Mouse (Mus musculus) CH12.LX (cell line): Measurements from ENCODE around the gene Gm45799.

Experiments used
- NRF1 ChIP-seq: IDR thresholded peaks from 2 replicates; pipeline ENCODE4 v1.6.1; 2014; ENCODE audit warnings: low read depth, mild to moderate bottlenecking, inconsistent platforms, low read length, improper control_type of control experiment, moderate library complexity
- POLR2A ChIP-seq: IDR thresholded peaks from 2 replicates; pipeline ENCODE4 v1.6.1; 2011; ENCODE audit warnings: low read depth, mild to moderate bottlenecking, improper control_type of control experiment, low read length
- RAD21 ChIP-seq: IDR thresholded peaks from 2 replicates; pipeline ENCODE4 v1.6.1; 2011; ENCODE audit warnings: low read depth, mild to moderate bottlenecking, low read length, improper control_type of control experiment, moderate library complexity
- TCF12 ChIP-seq: IDR thresholded peaks from 2 replicates; pipeline ENCODE4 v1.6.1; 2014; ENCODE audit warnings: low read depth, mild to moderate bottlenecking, inconsistent platforms, low read length, improper control_type of control experiment
- UBTF ChIP-seq: IDR thresholded peaks from 2 replicates; pipeline ENCODE4 v1.6.1; 2012; ENCODE audit warnings: low read depth, mild to moderate bottlenecking, inconsistent platforms, low read length, improper control_type of control experiment, moderate library complexity
- USF1 ChIP-seq: IDR thresholded peaks from 2 replicates; pipeline ENCODE4 v1.6.1; 2014; ENCODE audit warnings: low read depth, mild to moderate bottlenecking, inconsistent platforms, low read length, improper control_type of control experiment
- ZKSCAN1 ChIP-seq: IDR thresholded peaks from 2 replicates; pipeline ENCODE4 v1.6.1; 2012; ENCODE audit warnings: low read depth, inconsistent platforms, low read length, improper control_type of control experiment, borderline replicate concordance
- ZNF384 ChIP-seq: IDR thresholded peaks from 2 replicates; pipeline ENCODE4 v1.6.1; 2012; ENCODE audit warnings: low read depth, low read length, improper control_type of control experiment, inconsistent platforms

DNA sequence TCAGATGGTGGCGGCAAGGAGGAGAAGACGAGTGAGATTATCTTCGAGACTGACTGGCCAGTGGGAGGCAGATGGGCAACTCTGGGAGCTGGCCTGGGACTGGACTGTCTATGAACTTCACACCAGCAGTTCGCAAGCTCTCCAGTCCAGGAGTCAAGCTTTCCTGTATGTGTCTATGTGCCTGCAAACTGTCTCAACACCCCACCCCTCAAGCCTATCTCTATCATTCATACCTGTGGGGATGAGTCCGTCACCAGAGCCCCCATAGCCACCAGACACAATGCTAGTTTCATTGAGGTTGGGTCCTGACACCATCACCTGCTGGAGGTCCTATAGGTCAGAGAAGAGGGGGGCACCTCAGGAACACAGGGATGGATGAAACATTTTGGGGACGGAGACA lies 1.6 kb upstream of the Gm45799 start:
- no peak for TF ChIP-seq ZKSCAN1
- no peak for TF ChIP-seq UBTF
- no peak for TF ChIP-seq RAD21
- TF ChIP-seq TCF12, result no peak
- TF ChIP-seq NRF1, result no peak
- no peak for TF ChIP-seq POLR2A
- no peak for TF ChIP-seq USF1
- no peak for TF ChIP-seq ZNF384
